Mouse (Mus musculus) embryonic facial prominence, embryonic 15.5 days (tissue): ENCODE measurements around the gene Lrmda. TPM values are rescaled to one million over a fixed set of nuclear protein-coding genes. Genes with fewer than 3 reads are reported as not detected.
"Not testable (repeated sequence)": the region's sequence is repeated elsewhere in the genome, so short reads cannot be mapped to it uniquely, and the experiment has no call there.

Experiments
- ATAC-seq: fragments of 200-750 bp; cut with Nextera tagmentation; 2 replicates; pipeline ENCODE4 v1.8.0; 2017; ENCODE audit warnings: low read depth, moderate TSS enrichment; ENCODE audit not compliant: insufficient number of reproducible peaks, low FRiP score, low TSS enrichment
- H3K27ac ChIP-seq: fragments of 300-500 bp; sonication (generic); replicated peaks from 2 replicates; pipeline ENCODE4 v1.5.1; 2015; ENCODE audit warnings: mild to moderate bottlenecking, inconsistent platforms
- H3K27me3 ChIP-seq: fragments of 300-500 bp; sonication (generic); 2 replicates; pipeline ENCODE4 v1.6.1; 2015; ENCODE audit warnings: inconsistent platforms
- H3K36me3 ChIP-seq: fragments of 300-500 bp; sonication (generic); 2 replicates; pipeline ENCODE4 v1.6.1; 2015; ENCODE audit warnings: mild to moderate bottlenecking, inconsistent platforms
- H3K4me1 ChIP-seq: fragments of 300-500 bp; sonication (generic); 2 replicates; pipeline ENCODE4 v1.6.1; 2015; ENCODE audit warnings: inconsistent platforms
- H3K4me2 ChIP-seq: fragments of 300-500 bp; sonication (generic); replicated peaks from 2 replicates; pipeline ENCODE4 v1.6.1; 2015; ENCODE audit warnings: mild to moderate bottlenecking, inconsistent platforms
- H3K4me3 ChIP-seq: fragments of 300-500 bp; sonication (generic); replicated peaks from 2 replicates; pipeline ENCODE4 v1.5.1; 2015; ENCODE audit warnings: mild to moderate bottlenecking, inconsistent platforms
- H3K9ac ChIP-seq: fragments of 300-500 bp; sonication (generic); 2 replicates; pipeline ENCODE4 v1.6.1; 2015; ENCODE audit warnings: inconsistent platforms
- H3K9me3 ChIP-seq: fragments of 300-500 bp; sonication (generic); replicated peaks from 2 replicates; pipeline ENCODE4 v1.6.1; 2016; ENCODE audit warnings: inconsistent platforms
- WGBS: fragments of 180-500 bp; shearing (Covaris S2); methylation state at CpG from one replicate; pipeline ENCODE4 v1.1.7; 2015; 5-methylcytosine and 5-hydroxymethylcytosine counted together
- polyA plus RNA-seq: library from polyadenylated mRNA; unstranded; fragments of >200 nt; fragmentation: Nextera tagmentation; extraction: Ambion mirVana; gene quantifications from 2 replicates; pipeline ENCODE4 v1.2.1, GENCODE M21; 2015

Lrmda gene
- polyA plus RNA-seq, 1 experiment from 2014 or later: 0.64 TPM

DNA sequence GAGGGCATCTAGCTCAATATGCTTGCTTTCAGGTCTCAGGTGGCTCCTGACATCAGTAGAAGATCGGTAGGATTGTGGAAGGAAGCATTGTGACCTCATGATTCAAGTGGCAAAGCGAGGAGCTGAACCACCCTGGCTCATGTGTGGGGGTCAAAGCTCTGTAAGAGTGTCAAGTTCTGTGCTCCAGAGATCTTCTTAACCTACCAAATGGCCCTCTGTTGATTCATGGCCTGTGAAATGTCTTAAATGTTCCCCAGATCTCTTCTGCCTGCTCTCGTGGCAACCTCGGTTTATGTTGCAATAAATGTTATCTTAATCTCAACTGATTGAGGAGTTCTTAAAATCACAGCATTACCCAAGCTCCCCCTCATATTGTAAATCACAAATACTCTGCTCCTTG is 780.5 kb downstream of the Lrmda start:
- Histone ChIP-seq H3K9me3 (no peaks in the 10 kb centered on the region), H3K9ac (no peak overlapping the region), H3K4me1 (no peaks in the 10 kb centered on the region), H3K27me3 (no peaks in the 10 kb centered on the region), H3K4me2 (no peak overlapping the region), H3K36me3 (no peaks in the 10 kb centered on the region), H3K27ac (no peak overlapping the region), H3K4me3 (no peak overlapping the region)
- 73% methylated on average over 4 of the region's 4 CpGs for WGBS
- ATAC-seq: no peak

DNA sequence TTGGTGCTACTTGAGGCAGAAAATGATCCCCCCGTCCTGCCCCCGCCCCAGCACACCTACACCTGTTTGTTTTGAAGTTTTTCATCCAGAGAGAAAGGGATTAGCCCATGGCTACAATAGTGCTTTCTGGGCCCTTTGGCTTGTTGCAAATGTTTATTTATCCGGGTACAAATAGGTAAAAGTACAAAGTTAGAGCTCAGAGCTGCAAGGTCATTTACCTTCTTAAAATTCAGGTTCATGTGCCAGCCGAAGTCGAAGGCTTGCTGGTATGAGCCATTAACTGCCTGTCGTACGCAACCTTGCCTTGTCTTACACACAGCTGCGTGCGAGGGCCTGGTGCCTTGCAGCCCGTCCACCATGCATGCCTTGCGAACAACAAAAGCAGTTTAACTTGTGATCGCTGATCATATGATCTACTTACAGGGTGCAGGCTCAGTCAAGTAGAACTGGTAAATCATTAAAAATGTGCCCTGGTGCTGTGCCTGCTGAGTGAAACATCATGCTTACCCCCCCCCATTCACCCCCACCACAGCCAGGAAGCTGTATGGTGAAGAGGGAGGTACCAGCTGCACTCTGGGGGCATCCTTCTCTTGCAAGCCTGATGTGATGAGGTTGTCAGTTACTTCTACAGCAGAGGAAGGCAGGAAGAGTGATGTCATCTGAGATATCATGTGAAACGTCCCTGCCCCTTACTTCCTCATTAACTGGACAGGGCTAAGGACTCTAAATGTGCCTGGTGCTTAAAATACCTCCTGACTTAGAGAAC is 781.5 kb downstream of the Lrmda start:
- H3K36me3 ChIP-seq: no peaks in the 10 kb centered on the region
- WGBS: 64% methylated on average over 13 of the region's 13 CpGs
- no peak for ATAC-seq
- no peak overlapping the region for H3K4me3 ChIP-seq
- H3K4me1 ChIP-seq: no peaks in the 10 kb centered on the region
- H3K9ac ChIP-seq: no peak overlapping the region
- no peaks in the 10 kb centered on the region for H3K27me3 ChIP-seq
- no peak overlapping the region for H3K27ac ChIP-seq
- H3K4me2 ChIP-seq: no peak overlapping the region
- no peaks in the 10 kb centered on the region for H3K9me3 ChIP-seq

DNA sequence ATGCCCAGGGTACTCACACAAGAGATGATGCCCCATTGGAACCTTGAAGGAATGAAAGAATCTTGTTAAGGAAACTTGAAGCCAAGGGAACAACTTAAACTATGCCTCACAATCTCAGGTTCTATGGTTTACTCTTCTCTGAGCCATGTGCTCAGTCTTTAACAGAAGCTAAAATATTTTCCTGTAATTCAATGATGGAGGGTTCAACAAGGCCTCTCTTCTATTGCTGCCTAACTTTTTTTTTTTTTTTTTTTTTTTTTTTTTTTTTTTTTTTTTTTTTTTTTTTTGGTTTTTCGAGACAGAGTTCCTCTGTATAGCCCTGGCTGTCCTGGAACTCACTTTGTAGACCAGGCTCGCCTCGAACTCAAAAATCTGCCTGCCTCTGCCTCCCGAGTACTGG is 782.2 kb downstream of the Lrmda start:
- H3K4me1 ChIP-seq, H3K4me3 ChIP-seq, H3K36me3 ChIP-seq, ATAC-seq, H3K9me3 ChIP-seq, H3K27ac ChIP-seq, H3K27me3 ChIP-seq, H3K9ac ChIP-seq, H3K4me2 ChIP-seq: not testable (repeated sequence)
- 79% methylated on average over 4 of the region's 4 CpGs for WGBS

DNA sequence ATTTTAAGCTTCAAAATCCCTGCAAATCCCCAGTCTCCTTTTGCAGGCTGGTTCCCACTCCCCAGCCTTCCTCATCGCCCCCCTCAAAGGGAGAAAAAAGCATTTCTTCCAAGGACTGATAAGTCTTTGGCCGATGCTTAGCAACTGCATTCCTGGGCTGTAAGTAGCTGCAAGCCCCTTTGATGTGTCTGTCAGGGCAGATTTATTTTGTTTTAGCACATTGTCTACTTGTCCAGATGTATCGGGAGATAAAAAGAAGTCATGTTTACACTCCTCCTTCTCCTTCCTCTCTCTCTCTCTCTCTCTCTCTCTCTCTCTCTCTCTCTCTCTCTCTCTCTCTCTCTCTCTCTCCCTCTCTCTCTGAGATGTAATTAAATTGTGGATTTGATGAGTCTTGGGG is 787.8 kb downstream of the Lrmda start:
- no peak for ATAC-seq
- no peaks in the 10 kb centered on the region for H3K9me3 ChIP-seq
- H3K27me3 ChIP-seq: no peaks in the 10 kb centered on the region
- no peaks in the 10 kb centered on the region for H3K36me3 ChIP-seq
- H3K27ac ChIP-seq: no peak overlapping the region
- no peak overlapping the region for H3K9ac ChIP-seq
- H3K4me2 ChIP-seq: no peak overlapping the region; the same call in 1 of the 2 replicates
- WGBS: 23% methylated on average over 3 of the region's 3 CpGs
- peaks cover 22% of the 10 kb centered on the region for H3K4me1 ChIP-seq
- H3K4me3 ChIP-seq: no peak overlapping the region

DNA sequence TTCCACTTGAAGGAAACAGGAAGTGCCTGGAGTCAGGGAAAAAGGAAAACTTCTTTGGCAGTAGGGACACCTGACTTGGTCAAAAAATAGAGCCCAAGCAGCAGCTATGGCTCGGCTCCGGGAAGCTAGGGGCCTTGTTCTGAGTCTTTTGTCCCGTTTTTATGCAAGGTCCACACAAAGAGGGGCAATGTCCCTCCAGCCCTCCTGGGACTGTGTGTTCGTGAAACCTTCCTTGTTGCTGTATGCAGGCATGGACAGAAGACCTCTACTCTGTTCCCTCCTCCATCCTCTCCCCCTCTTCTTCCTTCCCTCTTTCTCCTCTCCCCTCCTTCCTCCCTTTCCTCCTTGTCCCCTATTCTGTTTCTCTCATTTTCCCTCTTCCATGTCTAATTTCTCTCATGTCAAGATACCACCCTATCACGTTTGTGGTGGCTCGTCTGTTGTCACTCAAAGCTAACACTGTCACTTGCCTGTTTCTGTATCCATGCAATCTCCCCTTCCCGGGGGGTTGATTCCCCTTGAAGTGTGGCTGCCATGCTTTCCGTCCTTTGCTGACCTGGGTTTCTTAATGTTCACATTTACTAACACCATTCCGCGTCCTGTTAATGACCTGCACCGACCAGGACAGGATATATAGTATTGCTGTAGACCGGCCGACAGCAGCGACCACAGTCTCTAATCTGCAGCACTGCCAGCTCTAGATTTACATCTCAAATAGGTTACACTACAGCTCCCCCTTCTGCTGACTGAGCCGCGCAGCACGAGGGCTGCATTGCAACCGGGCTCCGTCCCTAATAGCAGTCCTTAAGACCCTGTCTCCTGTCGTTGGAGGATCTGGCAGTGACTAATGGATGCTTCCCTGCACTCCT is 788.4 kb downstream of the Lrmda start:
- no peak overlapping the region for H3K9ac ChIP-seq
- H3K27me3 ChIP-seq: no peaks in the 10 kb centered on the region
- H3K4me1 ChIP-seq: peaks cover 24% of the 10 kb centered on the region
- peak overlapping the region; percentile 27 for H3K4me3 ChIP-seq
- no peaks in the 10 kb centered on the region for H3K9me3 ChIP-seq
- peak overlapping the region; percentile 55; the same call in 1 of the 2 replicates for H3K27ac ChIP-seq
- peak overlapping the region; percentile 49 for H3K4me2 ChIP-seq
- peak; percentile 84; the same call in 1 of the 2 replicates for ATAC-seq
- WGBS: 3% methylated on average over 20 of the region's 20 CpGs
- no peaks in the 10 kb centered on the region for H3K36me3 ChIP-seq

DNA sequence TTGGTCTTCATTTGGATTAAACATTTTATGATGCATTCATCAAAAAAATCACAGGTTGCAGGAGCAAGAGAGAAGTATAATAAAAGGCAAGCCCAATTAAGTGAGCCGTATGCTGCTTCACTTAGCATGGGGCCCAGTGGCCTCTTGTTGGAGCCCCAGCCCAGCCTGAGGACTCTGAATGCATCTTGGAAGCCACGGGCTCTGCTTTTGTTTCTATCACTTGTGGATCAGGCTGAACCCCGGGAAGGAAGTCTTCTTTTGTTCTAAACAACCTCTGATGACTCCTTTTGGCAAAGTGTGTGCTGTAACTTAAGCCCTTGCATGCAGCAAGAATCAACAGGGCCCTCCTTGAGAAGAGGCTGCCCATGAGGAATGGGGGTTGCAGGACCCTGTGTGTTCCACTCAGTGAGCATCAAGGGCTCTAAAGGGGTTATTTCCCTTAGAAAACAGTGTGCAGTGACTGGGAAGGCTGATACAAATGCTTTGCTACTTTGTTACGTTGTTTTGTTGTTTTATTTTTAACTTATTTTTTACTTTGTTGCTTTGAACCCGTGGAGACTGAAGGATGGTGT is 789.2 kb downstream of the Lrmda start:
- no peak for ATAC-seq
- Histone ChIP-seq H3K36me3 (no peaks in the 10 kb centered on the region), H3K4me1 (peaks cover 30% of the 10 kb centered on the region), H3K27ac (peak overlapping the region; percentile 44; the same call in 1 of the 2 replicates), H3K9me3 (no peaks in the 10 kb centered on the region), H3K27me3 (no peaks in the 10 kb centered on the region), H3K4me2 (no peak overlapping the region; the same call in 1 of the 2 replicates), H3K4me3 (no peak overlapping the region), H3K9ac (no peak overlapping the region)
- WGBS: 34% methylated on average over 5 of the region's 5 CpGs

DNA sequence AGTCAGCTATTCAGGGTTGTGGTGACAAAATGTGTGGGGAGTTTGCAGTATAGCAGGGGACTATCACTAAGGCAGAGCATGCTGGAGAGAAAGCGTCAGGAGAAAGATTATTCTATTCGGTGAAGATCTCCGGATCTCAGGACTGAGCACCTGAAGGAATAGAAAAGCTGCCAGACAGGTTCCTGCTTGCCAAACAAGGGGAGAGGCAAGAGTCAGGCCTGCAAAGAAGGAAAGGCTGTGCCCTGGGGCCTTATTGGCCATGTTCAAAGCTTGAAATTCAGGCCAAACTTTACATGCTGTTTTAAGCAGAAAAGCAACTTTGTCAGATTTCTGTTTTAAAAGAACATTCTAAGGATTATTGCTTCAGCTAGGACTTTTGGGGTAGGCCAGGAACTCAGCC is 789.7 kb downstream of the Lrmda start:
- H3K36me3 ChIP-seq: no peaks in the 10 kb centered on the region
- H3K4me3 ChIP-seq: no peak overlapping the region
- WGBS: 51% methylated on average over 3 of the region's 3 CpGs
- peaks cover 33% of the 10 kb centered on the region for H3K4me1 ChIP-seq
- no peak overlapping the region for H3K4me2 ChIP-seq
- H3K9me3 ChIP-seq: no peaks in the 10 kb centered on the region
- no peak overlapping the region for H3K9ac ChIP-seq
- no peak for ATAC-seq
- no peaks in the 10 kb centered on the region for H3K27me3 ChIP-seq
- H3K27ac ChIP-seq: peak overlapping the region; percentile 44; the same call in 1 of the 2 replicates

DNA sequence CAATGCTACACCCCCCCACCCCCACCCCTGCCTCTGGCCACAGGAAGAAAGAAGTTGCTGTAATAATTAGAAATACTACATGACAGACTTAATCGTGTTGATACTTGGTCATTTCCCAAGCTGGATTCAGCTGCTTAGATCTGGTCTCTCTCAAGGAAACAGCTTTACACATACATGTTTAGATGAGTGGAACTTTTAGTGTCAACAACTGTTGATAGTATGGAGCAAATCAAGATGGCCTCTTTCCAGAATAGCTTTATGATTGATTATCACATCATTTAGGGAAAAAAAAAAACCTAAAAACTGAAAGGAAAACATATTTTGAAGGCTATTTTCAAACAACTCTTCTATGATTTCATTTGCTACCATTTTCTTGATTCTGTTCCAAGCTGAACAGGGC is 791.0 kb downstream of the Lrmda start:
- H3K9ac ChIP-seq: no peak overlapping the region
- no peak overlapping the region for H3K4me3 ChIP-seq
- no peaks in the 10 kb centered on the region for H3K9me3 ChIP-seq
- ATAC-seq: no peak
- WGBS: 72% methylated on average over 1 of the region's 1 CpGs
- H3K27me3 ChIP-seq: no peaks in the 10 kb centered on the region
- peaks cover 38% of the 10 kb centered on the region for H3K4me1 ChIP-seq
- H3K27ac ChIP-seq: no peak overlapping the region
- no peak overlapping the region for H3K4me2 ChIP-seq
- H3K36me3 ChIP-seq: no peaks in the 10 kb centered on the region

DNA sequence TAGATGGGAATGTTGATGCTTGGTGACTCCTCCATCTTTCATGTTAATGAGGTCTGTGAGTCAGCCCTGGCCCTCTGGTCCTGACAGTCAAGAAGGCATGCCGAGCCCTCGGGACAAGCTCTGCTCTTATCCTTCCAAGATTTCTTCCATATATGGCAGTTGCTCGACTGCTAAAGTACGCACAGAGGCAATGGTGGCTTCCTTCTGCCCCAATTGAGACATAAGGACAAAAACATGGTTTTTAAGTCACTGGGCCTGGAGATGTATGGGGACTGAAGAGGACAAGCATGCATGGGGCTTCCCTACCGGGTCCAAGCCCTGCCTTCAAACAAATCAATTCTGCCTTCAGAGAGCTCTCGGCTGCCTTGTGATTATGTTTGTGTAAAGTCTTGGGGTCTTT is 793.3 kb downstream of the Lrmda start:
- ATAC-seq: no peak
- 51% methylated on average over 6 of the region's 6 CpGs for WGBS
- H3K4me1 ChIP-seq: peaks cover 31% of the 10 kb centered on the region

DNA sequence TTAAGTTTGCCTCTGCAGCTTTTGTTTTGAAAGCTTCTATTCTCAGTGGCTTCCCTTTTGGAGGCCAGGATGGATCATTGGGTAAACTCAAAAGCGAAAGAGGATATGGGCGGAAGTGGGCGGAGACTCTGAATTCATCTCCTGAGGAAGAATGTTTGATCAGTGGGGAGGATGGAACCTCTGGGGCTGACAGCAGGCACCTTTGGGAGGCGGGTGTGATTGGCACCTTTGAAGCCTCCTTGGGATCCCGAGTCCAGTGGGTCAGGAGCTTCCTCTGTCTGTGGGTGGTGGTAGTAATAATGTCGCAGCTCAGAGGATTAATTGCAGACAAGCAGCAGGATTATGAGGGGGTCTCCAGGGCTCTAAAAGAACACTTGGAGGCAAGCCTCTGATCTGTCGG is 793.9 kb downstream of the Lrmda start:
- 0 out of 2 replicates have a peak overlapping the region, but pooled peaks have one; percentile 1 for H3K4me2 ChIP-seq
- no peak overlapping the region for H3K27ac ChIP-seq
- no peak overlapping the region for H3K4me3 ChIP-seq
- WGBS: 36% methylated on average over 7 of the region's 7 CpGs
- no peaks in the 10 kb centered on the region for H3K36me3 ChIP-seq
- peaks cover 26% of the 10 kb centered on the region for H3K4me1 ChIP-seq
- no peak for ATAC-seq
- H3K9ac ChIP-seq: no peak overlapping the region
- H3K27me3 ChIP-seq: no peaks in the 10 kb centered on the region
- H3K9me3 ChIP-seq: no peaks in the 10 kb centered on the region

More for the DNA sequence above, 793.3 kb downstream of the Lrmda start:
- Histone ChIP-seq H3K9me3 (no peaks in the 10 kb centered on the region), H3K27me3 (no peaks in the 10 kb centered on the region), H3K9ac (no peak overlapping the region), H3K4me2 (no peak overlapping the region), H3K4me3 (no peak overlapping the region), H3K27ac (no peak overlapping the region), H3K36me3 (no peaks in the 10 kb centered on the region)

DNA sequence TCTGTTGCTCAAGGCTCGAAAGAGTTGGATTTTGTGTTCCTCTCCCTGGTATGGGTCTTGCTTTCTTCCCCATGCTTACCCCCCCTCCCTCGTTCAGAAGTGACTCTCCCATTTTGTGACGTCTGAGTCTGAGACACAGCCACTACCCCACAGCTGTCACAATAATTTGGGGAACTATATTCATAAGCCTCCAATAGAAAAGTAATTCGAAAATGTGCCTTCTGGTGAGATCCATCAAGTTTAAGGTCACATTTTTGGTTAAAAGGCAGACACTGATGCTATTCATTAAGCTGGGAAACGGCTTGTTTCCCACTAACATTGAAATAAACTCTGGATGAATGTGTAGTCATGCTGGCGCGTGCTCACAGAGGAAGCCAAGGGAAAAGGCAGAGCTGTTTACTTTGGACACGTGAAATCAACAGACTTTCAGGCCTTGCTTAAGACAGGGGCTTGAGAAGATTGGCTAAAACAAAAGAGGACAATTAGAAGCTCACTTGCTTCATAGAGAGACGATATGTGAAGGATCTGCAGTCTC is 795.4 kb downstream of the Lrmda start:
- no peaks in the 10 kb centered on the region for H3K36me3 ChIP-seq
- H3K27me3 ChIP-seq: no peaks in the 10 kb centered on the region
- 43% methylated on average over 9 of the region's 9 CpGs for WGBS
- no peak for ATAC-seq
- H3K4me2 ChIP-seq: no peak overlapping the region
- H3K4me1 ChIP-seq: peaks cover 17% of the 10 kb centered on the region
- H3K9ac ChIP-seq: no peak overlapping the region
- H3K4me3 ChIP-seq: no peak overlapping the region
- peak overlapping the region; percentile 48; the same call in 1 of the 2 replicates for H3K27ac ChIP-seq
- no peaks in the 10 kb centered on the region for H3K9me3 ChIP-seq
